Mouse (Mus musculus) testis, postnatal 10 days (tissue): ENCODE data around the gene Fam102b.

Experiments used
- DNase-seq: peaks from one replicate; pipeline ENCODE4 v3.0.0; 2021; ENCODE audit warnings: low spot score

Gene Fam102b

DNA sequence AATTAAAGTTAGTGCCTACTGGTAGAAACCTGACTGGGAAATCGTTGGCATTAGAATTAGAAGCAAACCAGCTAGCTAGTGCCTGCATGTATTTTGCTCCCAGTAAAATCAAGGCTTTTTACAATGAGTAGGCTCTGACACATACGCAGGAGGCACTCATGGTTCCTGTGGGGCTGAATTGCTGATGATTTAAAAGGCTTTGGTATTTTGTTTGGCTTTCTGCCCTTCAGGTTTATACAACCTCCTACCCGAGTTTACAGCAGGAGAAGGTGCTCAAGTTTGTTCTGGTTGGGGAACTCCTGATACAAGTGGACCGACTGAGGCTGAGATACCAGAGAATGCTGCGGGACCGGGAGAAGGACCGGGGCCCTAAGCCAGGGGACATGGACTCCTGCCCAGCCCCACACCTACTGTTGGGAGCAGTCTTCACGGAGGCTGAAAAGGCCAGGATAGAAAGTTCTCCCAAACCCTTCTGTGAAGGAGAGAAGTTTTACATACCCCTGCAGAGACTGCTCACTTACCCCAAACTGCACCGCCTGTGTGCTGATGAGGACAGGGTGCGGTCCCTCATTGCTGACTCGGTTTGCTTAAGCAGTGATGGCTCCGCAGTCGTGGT is 67.6 kb downstream of the Fam102b start:
- DNase-seq: peak; percentile 36

DNA sequence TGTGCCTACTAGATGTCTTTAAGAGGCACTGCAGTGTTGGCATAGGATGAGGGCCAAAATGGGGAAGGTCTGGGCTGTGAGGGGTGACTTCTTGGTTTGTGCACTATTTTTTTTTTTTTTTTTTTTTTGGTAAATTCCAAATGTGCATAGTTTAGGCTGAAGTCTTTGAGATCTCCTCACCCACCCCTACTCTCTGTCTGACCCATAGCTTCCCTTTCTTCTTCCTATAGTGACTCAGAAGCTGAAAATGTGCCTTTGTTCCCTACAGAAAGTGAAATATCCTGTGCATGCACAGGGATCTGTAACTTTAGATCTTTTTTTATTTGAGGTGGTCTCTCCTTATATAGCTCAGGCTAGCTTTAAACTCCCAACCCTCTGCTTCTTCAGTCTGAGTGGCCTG is 69.4 kb downstream of the Fam102b start:
- peak; percentile 32 for DNase-seq

DNA sequence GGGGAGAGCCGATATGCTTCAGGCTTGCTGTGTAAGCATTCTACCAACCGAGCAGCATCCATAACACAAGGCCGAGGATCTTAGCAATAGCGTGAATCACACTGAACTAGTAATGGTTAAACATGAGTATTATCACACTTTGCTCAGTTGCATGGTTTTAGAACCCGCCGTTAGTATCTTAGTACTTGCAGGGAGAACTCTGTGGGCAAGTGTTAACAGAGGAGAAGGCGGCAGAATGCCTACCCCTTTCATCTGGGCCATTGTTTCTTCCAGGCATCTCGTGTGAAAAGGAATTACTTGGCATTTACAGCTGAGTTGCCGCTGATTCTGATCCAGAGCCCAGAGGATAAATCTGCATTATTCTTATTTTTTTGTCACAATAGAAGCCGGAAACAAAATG is 86.4 kb downstream of the Fam102b start:
- DNase-seq: peak; percentile 9

DNA sequence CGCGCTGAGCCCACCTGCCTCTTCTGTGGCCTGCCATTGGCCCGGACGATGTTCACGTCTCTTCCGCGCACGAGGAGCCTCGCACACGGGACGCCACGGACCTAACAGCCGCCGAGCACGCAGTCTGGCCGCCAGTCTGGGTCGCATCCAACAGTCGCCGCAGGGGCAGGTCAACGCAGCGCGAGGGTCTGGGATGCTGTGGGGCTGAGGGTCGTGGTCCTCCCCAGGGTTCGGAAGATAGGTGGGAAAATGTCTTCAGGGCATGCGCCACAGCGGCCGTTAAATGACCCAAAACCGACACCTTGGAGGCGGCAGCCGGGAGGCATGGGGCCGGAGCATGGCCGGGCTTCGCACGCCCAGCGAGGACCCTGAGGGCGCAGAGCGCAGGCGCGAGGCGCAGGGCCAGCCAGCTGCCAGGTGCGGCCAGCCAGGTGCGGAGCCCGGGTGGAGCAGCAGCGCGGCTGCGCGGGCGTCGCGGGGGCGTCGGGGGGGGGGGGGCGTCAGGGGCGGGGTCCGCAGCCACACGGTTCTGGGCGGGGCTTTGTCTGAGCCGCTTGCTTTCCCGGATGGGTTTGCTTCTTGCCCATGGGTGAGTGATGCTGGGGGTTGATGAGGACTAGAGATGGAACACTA is 87.3 kb downstream of the Fam102b start, which contains the start of gene Gm9857:
Gene Gm9857 (minus strand): TSS at position 445 of the 633 bp plus-strand sequence.
- DNase-seq: peak; percentile 53

DNA sequence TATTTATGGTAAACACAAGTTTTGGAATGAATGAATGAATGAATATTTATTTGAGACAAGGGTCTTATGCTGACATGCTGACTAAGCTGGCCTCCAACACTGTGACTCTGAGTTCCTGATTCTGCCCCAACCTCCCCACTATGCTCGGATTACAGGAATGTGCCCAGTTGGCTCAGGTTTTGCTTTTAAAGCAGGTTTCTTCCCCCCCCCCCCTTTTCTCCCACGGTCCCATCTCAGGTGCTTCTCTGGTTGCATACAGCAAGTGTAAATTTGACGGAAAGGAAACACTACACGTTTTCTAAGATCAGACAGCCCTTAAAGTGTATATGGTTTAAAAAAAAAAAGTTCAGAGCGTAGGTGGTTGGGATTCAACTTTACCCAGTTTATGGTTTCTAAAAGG is 87.8 kb downstream of the Fam102b start, which contains the start of gene Henmt1:
Gene Henmt1 (plus strand): TSS at position 301 of the 400 bp plus-strand sequence.
- peak; percentile 16 for DNase-seq

DNA sequence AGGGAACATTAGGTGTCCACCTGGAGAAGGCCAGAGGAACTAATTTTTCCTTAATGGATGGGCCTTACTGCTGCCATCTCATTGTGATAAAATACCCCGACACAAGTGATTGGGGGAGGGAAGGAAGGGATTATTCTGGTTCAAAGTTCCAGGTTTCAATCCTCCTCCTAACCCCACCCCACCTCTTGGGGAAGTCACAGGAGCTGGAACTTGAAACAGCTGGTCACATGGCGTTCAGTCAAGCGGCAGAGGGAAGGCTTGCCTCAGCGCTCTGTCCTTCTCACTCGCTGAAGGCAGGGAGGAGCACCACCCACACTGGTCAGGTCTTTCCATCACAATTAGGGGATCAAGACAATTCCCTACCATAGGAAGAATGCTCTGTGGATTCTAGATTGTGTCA is 88.7 kb downstream of the Fam102b start:
- peak; percentile 25 for DNase-seq

DNA sequence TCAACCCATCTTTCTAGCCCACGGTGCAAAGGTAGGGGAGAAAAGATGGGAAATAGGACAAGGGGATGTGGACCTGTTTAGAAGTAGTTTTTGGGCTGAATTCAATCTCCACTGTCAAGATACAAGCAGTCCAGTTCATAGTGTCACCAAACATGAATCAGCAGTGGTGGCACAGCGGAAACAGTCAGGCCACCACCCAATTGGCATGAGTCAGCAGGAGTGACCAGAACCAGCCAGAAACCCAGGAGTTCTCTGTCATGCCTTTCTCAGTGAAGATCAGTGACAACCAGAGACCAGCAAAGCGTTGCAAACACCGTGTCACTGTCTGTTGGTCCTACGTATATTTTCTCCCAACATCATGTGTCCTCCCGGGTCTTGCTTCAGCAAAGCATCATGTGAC is 93.8 kb downstream of the Fam102b start:
- peak; percentile 28 for DNase-seq

DNA sequence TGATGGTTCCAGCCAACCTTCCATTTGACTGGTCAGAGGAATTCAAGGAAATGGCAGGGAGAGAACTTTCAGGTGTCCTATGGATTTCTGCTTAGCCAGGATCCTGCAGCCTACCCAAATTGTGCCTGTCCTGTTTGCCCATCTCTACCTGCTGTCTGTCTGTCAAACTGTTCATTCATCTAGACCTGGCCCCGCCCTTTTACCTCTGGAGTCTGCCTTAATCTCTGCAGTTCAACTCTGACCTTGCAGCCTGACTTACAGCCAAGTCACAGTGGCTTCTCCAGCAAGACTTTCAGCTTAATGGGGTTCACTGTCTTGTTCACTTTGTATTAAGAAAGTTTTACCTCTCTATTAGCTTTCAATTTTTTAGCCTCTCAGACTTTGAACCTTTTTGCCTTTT is 101.1 kb downstream of the Fam102b start:
- DNase-seq: no peak

DNA sequence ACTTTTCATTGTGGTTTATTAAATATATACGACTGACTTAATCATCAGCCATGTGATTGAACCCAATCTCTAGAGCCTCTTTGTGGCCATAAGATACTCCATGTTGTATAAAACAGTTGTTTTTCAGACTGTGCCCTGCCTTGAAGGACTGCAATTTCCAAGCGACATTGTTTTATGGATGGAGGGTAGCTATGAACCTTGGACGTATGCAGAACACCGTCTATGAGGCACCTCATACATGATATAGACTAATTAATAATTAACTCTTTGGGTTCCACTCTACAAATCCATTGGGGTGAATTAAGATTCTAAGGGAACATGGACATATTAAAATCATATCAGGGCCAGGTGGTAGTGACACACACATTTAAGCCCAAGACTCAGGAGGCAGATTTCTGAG is 101.7 kb downstream of the Fam102b start:
- DNase-seq: no peak

DNA sequence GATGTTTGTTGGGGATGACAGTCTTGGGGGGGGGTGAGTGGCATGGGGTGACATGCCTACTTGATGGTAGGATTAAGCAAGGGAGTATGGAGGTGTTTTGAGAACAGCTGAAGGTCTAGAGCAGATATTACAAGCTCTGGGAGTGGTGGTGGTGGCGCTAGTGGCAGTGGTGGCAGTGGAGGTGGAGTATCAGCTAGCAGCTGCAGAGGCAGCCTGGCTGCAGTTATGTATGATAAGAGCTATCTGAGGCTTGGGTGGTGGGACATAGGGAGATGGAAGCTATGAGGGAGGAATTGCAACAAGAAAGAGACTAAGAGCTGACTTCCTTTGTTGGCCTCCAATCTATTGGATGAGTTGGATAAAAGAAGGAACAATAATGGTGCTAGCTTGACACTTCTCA is 105.6 kb downstream of the Fam102b start:
- peak; percentile 27 for DNase-seq
